Mouse (Mus musculus): ENCODE measurements around the gene Kif5c. TPM values are rescaled to one million over a fixed set of nuclear protein-coding genes. Genes with fewer than 3 reads are reported as not detected.

Gene Kif5c
- polyA plus RNA-seq, 1 experiment = 19.0 TPM

- H3K4me1 ChIP-seq (ENCODE audit: control insufficient read depth, insufficient read depth, low read length) = no peaks in the 10 kb centered on the region
- TF ChIP-seq CTCF (IDR thresholded peaks at IDR 0.05; ENCODE audit: control insufficient read depth, insufficient read depth, insufficient replicate concordance, low read depth, low read length) = no peak
- no peak for TF ChIP-seq POLR2A (IDR thresholded peaks at IDR 0.05; ENCODE audit: control insufficient read depth, low read depth, low read length)
- H3K4me3 ChIP-seq (ENCODE audit: control insufficient read depth, low read depth, low read length) = no peak overlapping the region
- no peaks in the 10 kb centered on the region for H3K36me3 ChIP-seq (ENCODE audit: control insufficient read depth, insufficient read depth, low read length)
- H3K27ac ChIP-seq (ENCODE audit: control insufficient read depth, insufficient read depth, low read depth, low read length) = no peak overlapping the region
- no peaks in the 10 kb centered on the region for H3K27me3 ChIP-seq (ENCODE audit: control insufficient read depth, insufficient read depth, low read length)
Observed at GRCm38 (mm10) chr2:49671753-49672500, 52.8 kb downstream of the Kif5c start.

- no peak overlapping the region for H3K27ac ChIP-seq (ENCODE audit: control insufficient read depth, insufficient read depth, low read depth, low read length)
- TF ChIP-seq CTCF (IDR thresholded peaks at IDR 0.05; ENCODE audit: control insufficient read depth, insufficient read depth, insufficient replicate concordance, low read depth, low read length) (no peak), POLR2A (IDR thresholded peaks at IDR 0.05; ENCODE audit: control insufficient read depth, low read depth, low read length) (no peak)
- H3K4me3 ChIP-seq (ENCODE audit: control insufficient read depth, low read depth, low read length) = no peak overlapping the region
- no peaks in the 10 kb centered on the region for H3K27me3 ChIP-seq (ENCODE audit: control insufficient read depth, insufficient read depth, low read length)
- H3K4me1 ChIP-seq (ENCODE audit: control insufficient read depth, insufficient read depth, low read length) = no peaks in the 10 kb centered on the region
- H3K36me3 ChIP-seq (ENCODE audit: control insufficient read depth, insufficient read depth, low read length) = no peaks in the 10 kb centered on the region
Observed at GRCm38 (mm10) chr2:49672501-49672874, 53.4 kb downstream of the Kif5c start.

GRCm38 (mm10) chr2:49676020-49676419 is 56.9 kb downstream of the Kif5c start:
- Histone ChIP-seq H3K4me3 (ENCODE audit: control insufficient read depth, low read depth, low read length) (no peak overlapping the region), H3K27ac (ENCODE audit: control insufficient read depth, insufficient read depth, low read depth, low read length) (no peak overlapping the region), H3K4me1 (ENCODE audit: control insufficient read depth, insufficient read depth, low read length) (no peaks in the 10 kb centered on the region), H3K27me3 (ENCODE audit: control insufficient read depth, insufficient read depth, low read length) (no peaks in the 10 kb centered on the region), H3K36me3 (ENCODE audit: control insufficient read depth, insufficient read depth, low read length) (no peaks in the 10 kb centered on the region)
- no peak for TF ChIP-seq POLR2A (IDR thresholded peaks at IDR 0.05; ENCODE audit: control insufficient read depth, low read depth, low read length)
- TF ChIP-seq CTCF (IDR thresholded peaks at IDR 0.05; ENCODE audit: control insufficient read depth, insufficient read depth, insufficient replicate concordance, low read depth, low read length) = no peak

- no peaks in the 10 kb centered on the region for H3K4me1 ChIP-seq (ENCODE audit: control insufficient read depth, insufficient read depth, low read length)
- no peak for TF ChIP-seq CTCF (IDR thresholded peaks at IDR 0.05; ENCODE audit: control insufficient read depth, insufficient read depth, insufficient replicate concordance, low read depth, low read length)
- no peak for TF ChIP-seq POLR2A (IDR thresholded peaks at IDR 0.05; ENCODE audit: control insufficient read depth, low read depth, low read length)
- H3K27ac ChIP-seq (ENCODE audit: control insufficient read depth, insufficient read depth, low read depth, low read length) = no peak overlapping the region
- H3K36me3 ChIP-seq (ENCODE audit: control insufficient read depth, insufficient read depth, low read length) = no peaks in the 10 kb centered on the region
- no peaks in the 10 kb centered on the region for H3K27me3 ChIP-seq (ENCODE audit: control insufficient read depth, insufficient read depth, low read length)
- H3K4me3 ChIP-seq (ENCODE audit: control insufficient read depth, low read depth, low read length) = no peak overlapping the region
Observed at GRCm38 (mm10) chr2:49678386-49678785, 59.3 kb downstream of the Kif5c start.

GRCm38 (mm10) chr2:49679135-49679964 is 60.3 kb downstream of the Kif5c start:
- Histone ChIP-seq H3K36me3 (ENCODE audit: control insufficient read depth, insufficient read depth, low read length) (no peaks in the 10 kb centered on the region), H3K27ac (ENCODE audit: control insufficient read depth, insufficient read depth, low read depth, low read length) (no peak overlapping the region), H3K4me1 (ENCODE audit: control insufficient read depth, insufficient read depth, low read length) (no peaks in the 10 kb centered on the region), H3K27me3 (ENCODE audit: control insufficient read depth, insufficient read depth, low read length) (no peaks in the 10 kb centered on the region), H3K4me3 (ENCODE audit: control insufficient read depth, low read depth, low read length) (no peak overlapping the region)
- TF ChIP-seq POLR2A (IDR thresholded peaks at IDR 0.05; ENCODE audit: control insufficient read depth, low read depth, low read length) (no peak), CTCF (IDR thresholded peaks at IDR 0.05; ENCODE audit: control insufficient read depth, insufficient read depth, insufficient replicate concordance, low read depth, low read length) (no peak)

GRCm38 (mm10) chr2:49682754-49683153 is 63.7 kb downstream of the Kif5c start:
- Histone ChIP-seq H3K4me3 (ENCODE audit: control insufficient read depth, low read depth, low read length) (no peak overlapping the region), H3K36me3 (ENCODE audit: control insufficient read depth, insufficient read depth, low read length) (no peaks in the 10 kb centered on the region), H3K27me3 (ENCODE audit: control insufficient read depth, insufficient read depth, low read length) (no peaks in the 10 kb centered on the region), H3K4me1 (ENCODE audit: control insufficient read depth, insufficient read depth, low read length) (no peaks in the 10 kb centered on the region), H3K27ac (ENCODE audit: control insufficient read depth, insufficient read depth, low read depth, low read length) (no peak overlapping the region)
- TF ChIP-seq CTCF (IDR thresholded peaks at IDR 0.05; ENCODE audit: control insufficient read depth, insufficient read depth, insufficient replicate concordance, low read depth, low read length) (no peak), POLR2A (IDR thresholded peaks at IDR 0.05; ENCODE audit: control insufficient read depth, low read depth, low read length) (no peak)

GRCm38 (mm10) chr2:49684808-49685207 is 65.7 kb downstream of the Kif5c start:
- TF ChIP-seq CTCF (IDR thresholded peaks at IDR 0.05; ENCODE audit: control insufficient read depth, insufficient read depth, insufficient replicate concordance, low read depth, low read length) (no peak), POLR2A (IDR thresholded peaks at IDR 0.05; ENCODE audit: control insufficient read depth, low read depth, low read length) (no peak)
- Histone ChIP-seq H3K4me3 (ENCODE audit: control insufficient read depth, low read depth, low read length) (no peak overlapping the region), H3K4me1 (ENCODE audit: control insufficient read depth, insufficient read depth, low read length) (no peaks in the 10 kb centered on the region), H3K27ac (ENCODE audit: control insufficient read depth, insufficient read depth, low read depth, low read length) (no peak overlapping the region), H3K36me3 (ENCODE audit: control insufficient read depth, insufficient read depth, low read length) (no peaks in the 10 kb centered on the region), H3K27me3 (ENCODE audit: control insufficient read depth, insufficient read depth, low read length) (no peaks in the 10 kb centered on the region)

Data from testis, adult 2 months (tissue).